ENCODE assay signal across 9 mouse cellular contexts in genomic region chr16:44629296-44630275, GRCm38 (mm10).
DNase-seq lines count a peak whose midpoint lies in the region; ATAC-seq and TF ChIP-seq lines count a peak whose summit lies in the region.
"Had no signal": no experiment of that assay in that cellular context is flagged by ENCODE, and none has a peak within 500 bp of the region (broad histone marks: within the 10 kb centered on the region; RNA-seq: fewer than 3 reads in every experiment).

No protein-coding gene starts in this region.

- no peak for ATAC-seq in lung, embryonic 14.5 days (ENCODE audit: insufficient read depth)
- no peak for ATAC-seq in lung, postnatal 0 days
- ATAC-seq in kidney, embryonic 15.5 days (replicated peaks; ENCODE audit: low FRiP score), result peak; percentile 87
- no peak for ATAC-seq in stomach, embryonic 15.5 days (ENCODE audit: insufficient read depth, low FRiP score, low read depth)
- ATAC-seq in midbrain, embryonic 15.5 days (replicated peaks), result no peak

- no peak for TF ChIP-seq CTCF in lung, embryonic 14.5 days (IDR thresholded peaks at IDR 0.05; ENCODE audit: low read depth)
- TF ChIP-seq CTCF in lung, postnatal 0 days (IDR thresholded peaks at IDR 0.05), result no peak

- H3K36me3 ChIP-seq in lung, embryonic 14.5 days (ENCODE audit: insufficient read depth), result no peaks in the 10 kb centered on the region
- H3K36me3 ChIP-seq in lung, postnatal 0 days (ENCODE audit: insufficient read depth, low read length), result no peaks in the 10 kb centered on the region
- no peaks in the 10 kb centered on the region for H3K36me3 ChIP-seq in kidney, embryonic 15.5 days
- no peaks in the 10 kb centered on the region for H3K36me3 ChIP-seq in stomach, embryonic 15.5 days
- no peaks in the 10 kb centered on the region for H3K36me3 ChIP-seq in midbrain, embryonic 15.5 days (replicated peaks)
- H3K36me3 ChIP-seq: forebrain, embryonic 12.5 days had no signal

- no peak for TF ChIP-seq EP300 in lung, postnatal 0 days (IDR thresholded peaks at IDR 0.05)

- H3K9me3 ChIP-seq in lung, embryonic 14.5 days (ENCODE audit: low read depth, low read length), result no peaks in the 10 kb centered on the region
- no peaks in the 10 kb centered on the region for H3K9me3 ChIP-seq in lung, postnatal 0 days (ENCODE audit: low read length)
- H3K9me3 ChIP-seq in kidney, embryonic 15.5 days (replicated peaks), result no peaks in the 10 kb centered on the region
- H3K9me3 ChIP-seq in stomach, embryonic 15.5 days, result no peaks in the 10 kb centered on the region
- H3K9me3 ChIP-seq in midbrain, embryonic 15.5 days, result no peaks in the 10 kb centered on the region
- H3K9me3 ChIP-seq: forebrain, embryonic 12.5 days had no signal

- H3K27me3 ChIP-seq in lung, embryonic 14.5 days (ENCODE audit: insufficient read depth, low read length), result no peaks in the 10 kb centered on the region
- H3K27me3 ChIP-seq in lung, postnatal 0 days (replicated peaks; ENCODE audit: insufficient read depth, low read length), result no peaks in the 10 kb centered on the region
- no peaks in the 10 kb centered on the region for H3K27me3 ChIP-seq in kidney, embryonic 15.5 days
- H3K27me3 ChIP-seq in stomach, embryonic 15.5 days (replicated peaks), result no peaks in the 10 kb centered on the region
- H3K27me3 ChIP-seq in midbrain, embryonic 15.5 days (replicated peaks), result no peaks in the 10 kb centered on the region

- DNase-seq in adrenal gland, adult (ENCODE audit: inconsistent age in 2 of 2, low spot score in 1 of 2), result peak; percentile 25 to 60
- no peak for DNase-seq in adrenal gland, adult 18-20 months (ENCODE audit: low spot score in 2 of 2)
- peak; percentile 68 for DNase-seq in lung, embryonic 14.5 days
- DNase-seq in lung, postnatal 0 days (ENCODE audit: low spot score), result no peak
- no peak for DNase-seq in Muller cell, postnatal 12 days (ENCODE audit: inconsistent ontology term)

- no peak overlapping the region for H3K4me3 ChIP-seq in lung, embryonic 14.5 days (ENCODE audit: low read depth, low read length)
- H3K4me3 ChIP-seq in lung, postnatal 0 days (ENCODE audit: low read depth, low read length), result no peak overlapping the region
- H3K4me3 ChIP-seq in kidney, embryonic 15.5 days (replicated peaks), result no peak overlapping the region
- H3K4me3 ChIP-seq in stomach, embryonic 15.5 days (replicated peaks), result no peak overlapping the region
- H3K4me3 ChIP-seq in midbrain, embryonic 15.5 days, result no peak overlapping the region
- H3K4me3 ChIP-seq: forebrain, embryonic 12.5 days had no signal

- H3K27ac ChIP-seq in lung, embryonic 14.5 days (ENCODE audit: low read depth), result peak overlapping the region; percentile 97
- H3K27ac ChIP-seq in lung, postnatal 0 days (ENCODE audit: low read length), result no peak overlapping the region
- H3K27ac ChIP-seq in kidney, embryonic 15.5 days, result peak overlapping the region; percentile 92
- peak overlapping the region; percentile 18; the same call in 1 of the 2 replicates for H3K27ac ChIP-seq in stomach, embryonic 15.5 days
- no peak overlapping the region for H3K27ac ChIP-seq in midbrain, embryonic 15.5 days
- H3K27ac ChIP-seq: forebrain, embryonic 12.5 days had no signal

- peak overlapping the region; percentile 20; the same call in 1 of the 2 replicates for H3K4me2 ChIP-seq in lung, embryonic 14.5 days
- H3K4me2 ChIP-seq in lung, postnatal 0 days (replicated peaks; ENCODE audit: low read depth, low read length), result no peak overlapping the region
- H3K4me2 ChIP-seq in kidney, embryonic 15.5 days, result peak overlapping the region; percentile 24; the same call in 1 of the 2 replicates
- H3K4me2 ChIP-seq in stomach, embryonic 15.5 days, result no peak overlapping the region
- H3K4me2 ChIP-seq in midbrain, embryonic 15.5 days, result no peak overlapping the region
- H3K4me2 ChIP-seq: forebrain, embryonic 12.5 days had no signal

- 38% methylated on average over 8 of the region's 8 CpGs for WGBS in lung, embryonic 14.5 days
- WGBS in lung, postnatal 0 days, result 49% methylated on average over 8 of the region's 8 CpGs
- 25% methylated on average over 8 of the region's 8 CpGs for WGBS in kidney, embryonic 15.5 days
- 40% methylated on average over 8 of the region's 8 CpGs for WGBS in stomach, embryonic 15.5 days
- WGBS in midbrain, embryonic 15.5 days, result 83% methylated on average over 8 of the region's 8 CpGs

- no peak overlapping the region for H3K9ac ChIP-seq in lung, embryonic 14.5 days
- no peak overlapping the region for H3K9ac ChIP-seq in lung, postnatal 0 days (replicated peaks; ENCODE audit: low read depth)
- H3K9ac ChIP-seq in kidney, embryonic 15.5 days, result no peak overlapping the region
- no peak overlapping the region for H3K9ac ChIP-seq in stomach, embryonic 15.5 days
- H3K9ac ChIP-seq in midbrain, embryonic 15.5 days, result no peak overlapping the region
- H3K9ac ChIP-seq: forebrain, embryonic 12.5 days had no signal

- H3K4me1 ChIP-seq in lung, embryonic 14.5 days (ENCODE audit: insufficient read depth), result peaks cover 49% of the 10 kb centered on the region
- H3K4me1 ChIP-seq in lung, postnatal 0 days (ENCODE audit: insufficient read depth, low read depth, low read length), result peaks cover 20% of the 10 kb centered on the region; the same call in 1 of the 2 replicates
- peaks cover 70% of the 10 kb centered on the region for H3K4me1 ChIP-seq in kidney, embryonic 15.5 days
- peaks cover 33% of the 10 kb centered on the region for H3K4me1 ChIP-seq in stomach, embryonic 15.5 days
- H3K4me1 ChIP-seq in midbrain, embryonic 15.5 days, result peaks cover 15% of the 10 kb centered on the region

Comparison
In these comparisons a context has a peak if more than half of its experiments do, and no peak if none do; other contexts are left out.
1. DNase-seq: peak in adrenal gland, adult (2 of 2) and lung, embryonic 14.5 days (single experiment); none in adrenal gland, adult 18-20 months (0 of 2), lung, postnatal 0 days (single experiment) and Muller cell, postnatal 12 days (single experiment).
2. H3K27ac ChIP-seq: peak in lung, embryonic 14.5 days (single experiment), kidney, embryonic 15.5 days (single experiment) and stomach, embryonic 15.5 days (single experiment); none in lung, postnatal 0 days (single experiment) and midbrain, embryonic 15.5 days (single experiment).
3. H3K4me2 ChIP-seq: peak in lung, embryonic 14.5 days (single experiment) and kidney, embryonic 15.5 days (single experiment); none in lung, postnatal 0 days (single experiment), stomach, embryonic 15.5 days (single experiment) and midbrain, embryonic 15.5 days (single experiment).